Mouse (Mus musculus) common myeloid progenitor, adult 5-6 weeks (primary cell): ENCODE data around the gene Tmem59l. TPM values are rescaled to one million over a fixed set of nuclear protein-coding genes. Genes with fewer than 3 reads are reported as not detected.

ENCODE experiments used
- ATAC-seq: replicated peaks from 2 replicates; pipeline ENCODE4 v1.8.0; 2016; ENCODE audit warnings: low read depth, mild to moderate bottlenecking, moderate TSS enrichment, inconsistent platforms; ENCODE audit not compliant: poor library complexity, severe bottlenecking
- total RNA-seq: library from RNA; stranded (forward); fragments of 200-1000, 187-1606 nt; gene quantifications from 2 replicates; pipeline ENCODE4 v1.2.3, GENCODE M21; 2017

Gene Tmem59l
- total RNA-seq, 1 experiment from 2014 or later: not detected

- ATAC-seq: no peak
Measured at GRCm38 (mm10) chr8:70509281-70509952, 22.3 kb upstream of the Tmem59l start.

GRCm38 (mm10) chr8:70507027-70507393 lies 19.9 kb upstream of the Tmem59l start:
- no peak for ATAC-seq

- ATAC-seq: peak; percentile 64
Measured at GRCm38 (mm10) chr8:70506328-70507026, 19.3 kb upstream of the Tmem59l start, which contains the start of gene Rex1bd. Rex1bd (minus strand) TSS chr8:70506752.

GRCm38 (mm10) chr8:70505698-70506327 lies 18.7 kb upstream of the Tmem59l start:
- ATAC-seq: no peak; the same call in 1 of the 2 replicates

- ATAC-seq: peak; percentile 30; the same call in 1 of the 2 replicates
Measured at GRCm38 (mm10) chr8:70504851-70505250, 17.7 kb upstream of the Tmem59l start.

GRCm38 (mm10) chr8:70504291-70504716 lies 17.1 kb upstream of the Tmem59l start:
- no peak for ATAC-seq

GRCm38 (mm10) chr8:70503062-70503750 lies 16.0 kb upstream of the Tmem59l start:
- no peak for ATAC-seq

- ATAC-seq: no peak
Measured at GRCm38 (mm10) chr8:70502540-70502939, 15.4 kb upstream of the Tmem59l start.

GRCm38 (mm10) chr8:70501820-70502529 lies 14.8 kb upstream of the Tmem59l start:
- ATAC-seq: no peak

GRCm38 (mm10) chr8:70500386-70501301 lies 13.5 kb upstream of the Tmem59l start:
- peak; percentile 16; the same call in 1 of the 2 replicates for ATAC-seq

- no peak for ATAC-seq
Measured at GRCm38 (mm10) chr8:70495771-70496062, 8.6 kb upstream of the Tmem59l start.

- ATAC-seq: no peak
Measured at GRCm38 (mm10) chr8:70495001-70495770, 8.0 kb upstream of the Tmem59l start.

- ATAC-seq: peak; percentile 27; the same call in 1 of the 2 replicates
Measured at GRCm38 (mm10) chr8:70494416-70494945, 7.3 kb upstream of the Tmem59l start.

- ATAC-seq: no peak
Measured at GRCm38 (mm10) chr8:70493692-70494415, 6.7 kb upstream of the Tmem59l start.

- no peak for ATAC-seq
Measured at GRCm38 (mm10) chr8:70492664-70493640, 5.8 kb upstream of the Tmem59l start, which contains the start of gene Crlf1. Crlf1 (plus strand) TSS chr8:70493158.

- no peak for ATAC-seq
Measured at GRCm38 (mm10) chr8:70490880-70491495, 3.8 kb upstream of the Tmem59l start.
